18 mouse cellular contexts compared by ENCODE assay signal in genomic region chr6:119402976-119403375, GRCm38 (mm10). TPM values are rescaled to one million over a fixed set of nuclear protein-coding genes. Genes with fewer than 3 reads are reported as not detected.
DNase-seq lines count a peak whose midpoint lies in the region; ATAC-seq and TF ChIP-seq lines count a peak whose summit lies in the region.
"Had no signal": no experiment of that assay in that cellular context is flagged by ENCODE, and none has a peak within 500 bp of the region (broad histone marks: within the 10 kb centered on the region; RNA-seq: fewer than 3 reads in every experiment).

No protein-coding gene starts in this region.

- H3K4me2 ChIP-seq in midbrain, embryonic 14.5 days (ENCODE audit: low read length) = no peak overlapping the region
- H3K4me2 ChIP-seq: embryonic facial prominence, embryonic 12.5 days; heart, embryonic 15.5 days; hindbrain, embryonic 14.5 days; limb, embryonic 15.5 days; neural tube, embryonic 13.5 days had no signal

- peak overlapping the region; percentile 4; the same call in 1 of the 2 replicates for H3K27ac ChIP-seq in ES-Bruce4 (ENCODE audit: insufficient read depth, low read length)
- no peak overlapping the region for H3K27ac ChIP-seq in midbrain, embryonic 14.5 days (replicated peaks; ENCODE audit: low read depth, low read length)
- H3K27ac ChIP-seq: embryonic facial prominence, embryonic 12.5 days; heart, adult 2 months; heart, embryonic 15.5 days; hindbrain, embryonic 14.5 days; limb, embryonic 15.5 days; neural tube, embryonic 13.5 days had no signal

- H3K36me3 ChIP-seq in ES-Bruce4 (ENCODE audit: control insufficient read depth, insufficient read depth, low read length, poor library complexity, severe bottlenecking) = peaks cover 43% of the 10 kb centered on the region
- H3K36me3 ChIP-seq in midbrain, embryonic 14.5 days (ENCODE audit: control insufficient read depth, insufficient read depth, low read length) = no peaks in the 10 kb centered on the region
- H3K36me3 ChIP-seq: embryonic facial prominence, embryonic 12.5 days; heart, embryonic 15.5 days; limb, embryonic 15.5 days; neural tube, embryonic 13.5 days had no signal

- H3K4me1 ChIP-seq in ES-Bruce4 (ENCODE audit: control insufficient read depth, insufficient read depth, low read length) = no peaks in the 10 kb centered on the region
- H3K4me1 ChIP-seq in midbrain, embryonic 14.5 days (ENCODE audit: control insufficient read depth, insufficient read depth, low read length) = no peaks in the 10 kb centered on the region
- H3K4me1 ChIP-seq: embryonic facial prominence, embryonic 12.5 days; heart, embryonic 15.5 days; limb, embryonic 15.5 days; neural tube, embryonic 13.5 days had no signal

- H3K9me3 ChIP-seq in ES-Bruce4 (replicated peaks; ENCODE audit: control insufficient read depth, insufficient read depth, low read length, poor library complexity, severe bottlenecking) = no peaks in the 10 kb centered on the region
- no peaks in the 10 kb centered on the region for H3K9me3 ChIP-seq in midbrain, embryonic 14.5 days (ENCODE audit: control insufficient read depth, low read length)
- H3K9me3 ChIP-seq: embryonic facial prominence, embryonic 12.5 days; heart, embryonic 15.5 days; limb, embryonic 15.5 days; neural tube, embryonic 13.5 days had no signal

- H3K4me3 ChIP-seq in ES-Bruce4 (ENCODE audit: low read depth, low read length) = no peak overlapping the region
- no peak overlapping the region for H3K4me3 ChIP-seq in midbrain, embryonic 14.5 days (replicated peaks; ENCODE audit: low read depth, low read length)
- H3K4me3 ChIP-seq: embryonic facial prominence, embryonic 12.5 days; heart, adult 2 months; heart, embryonic 15.5 days; limb, embryonic 15.5 days; neural tube, embryonic 13.5 days had no signal

- no peak for TF ChIP-seq CTCF in ES-Bruce4 (IDR thresholded peaks at IDR 0.05; ENCODE audit: low read depth, low read length)

- DNase-seq in A20 (ENCODE audit: low read depth, low spot score) = peak; percentile 60
- DNase-seq in kidney, adult 11 months = no peak
- no peak for DNase-seq in midbrain, embryonic 14.5 days
- DNase-seq: cerebellum, adult 11 months; heart, adult 2 months; kidney, adult 9 months; kidney, postnatal 4 days; right cerebral cortex, postnatal 25 days; thymus, postnatal 36 days had no signal

- no peak for TF ChIP-seq POLR2A in ES-Bruce4 (IDR thresholded peaks at IDR 0.05; ENCODE audit: insufficient read depth, low read length)

- 86% methylated on average over 3 of the region's 3 CpGs for WGBS in midbrain, embryonic 14.5 days

- H3K27me3 ChIP-seq in ES-Bruce4 (ENCODE audit: control insufficient read depth, insufficient read depth, low read length, poor library complexity, severe bottlenecking) = no peaks in the 10 kb centered on the region
- no peaks in the 10 kb centered on the region for H3K27me3 ChIP-seq in midbrain, embryonic 14.5 days (ENCODE audit: control insufficient read depth, insufficient read depth, low read length)
- H3K27me3 ChIP-seq: embryonic facial prominence, embryonic 12.5 days; heart, embryonic 15.5 days; limb, embryonic 15.5 days; neural tube, embryonic 13.5 days had no signal

- no peak for TF ChIP-seq EP300 in ES-Bruce4 (IDR thresholded peaks at IDR 0.05; ENCODE audit: insufficient read depth, low read depth, low read length)

- peak; percentile 78 for ATAC-seq in granulocyte monocyte progenitor cell, adult 5-6 weeks (replicated peaks; ENCODE audit: poor library complexity, severe bottlenecking)
- ATAC-seq in neutrophil, adult 5-6 weeks (ENCODE audit: extremely low read depth, insufficient number of reproducible peaks, low FRiP score, poor library complexity, severe bottlenecking) = 0 out of 2 replicates have a peak, but pooled peaks have one; percentile 45
- no peak for ATAC-seq in erythroid progenitor cell, adult 5-6 weeks (replicated peaks; ENCODE audit: low FRiP score, poor library complexity, severe bottlenecking)
- no peak for ATAC-seq in midbrain, embryonic 14.5 days (ENCODE audit: low FRiP score, low TSS enrichment)

- no peak overlapping the region for H3K9ac ChIP-seq in ES-Bruce4 (ENCODE audit: low read depth, poor library complexity, severe bottlenecking)
- no peak overlapping the region for H3K9ac ChIP-seq in midbrain, embryonic 14.5 days (replicated peaks; ENCODE audit: low read length)
- H3K9ac ChIP-seq: embryonic facial prominence, embryonic 12.5 days; heart, embryonic 15.5 days; hindbrain, embryonic 14.5 days; limb, embryonic 15.5 days; neural tube, embryonic 13.5 days had no signal

RNA-seq across cellular contexts. Expression of gene Adipor2, which starts 14.5 kb away (rescaled TPM):
- polyA plus RNA-seq in ES-Bruce4 (2011; ENCODE audit: insufficient read depth, insufficient read length, low read depth, missing spikeins) = 104 and 111 TPM in 2 replicates
- total RNA-seq in granulocyte monocyte progenitor cell, adult 5-6 weeks (2014; fragmentation: Nextera tagmentation) = 58.4 and 62.3 TPM in 2 replicates
- total RNA-seq in granulocyte monocyte progenitor cell, adult 5-6 weeks (2017) = 75.4 and 85.1 TPM in 2 replicates
- total RNA-seq in neutrophil, adult 5-6 weeks (2017) = 117 and 122 TPM in 2 replicates
- total RNA-seq in erythroid progenitor cell, adult 5-6 weeks (2015; ENCODE audit: low replicate concordance) = 41.4 and 46.5 TPM in 2 replicates
- 54.3 and 63.2 TPM in 2 replicates for total RNA-seq in erythroid progenitor cell, adult 5-6 weeks (2017; ENCODE audit: low replicate concordance)
- 31.9 and 33.5 TPM in 2 replicates for polyA plus RNA-seq in midbrain, embryonic 14.5 days (2014; fragmentation: Nextera tagmentation; extraction: Ambion mirVana)

Comparison
In these comparisons a context has a peak if more than half of its experiments do, and no peak if none do; other contexts are left out.
1. ATAC-seq: peak in granulocyte monocyte progenitor cell, adult 5-6 weeks (single experiment) and neutrophil, adult 5-6 weeks (single experiment); none in erythroid progenitor cell, adult 5-6 weeks (single experiment) and midbrain, embryonic 14.5 days (single experiment).